Mouse (Mus musculus) midbrain, embryonic 10.5 days (tissue): ENCODE results near the gene Ltbp1. TPM values are rescaled to one million over a fixed set of nuclear protein-coding genes. Genes with fewer than 3 reads are reported as not detected.

Experiments used
- DNase-seq: peaks from one replicate; pipeline ENCODE4 v3.0.0-alpha.2; 2017; ENCODE audit warnings: low spot score
- H3K27ac ChIP-seq: fragments of 300-500 bp; sonication (generic); replicated peaks from 2 replicates; pipeline ENCODE4 v1.5.1; 2016; ENCODE audit warnings: mild to moderate bottlenecking
- H3K27me3 ChIP-seq: fragments of 300-500 bp; sonication (generic); 2 replicates; pipeline ENCODE4 v1.6.1; 2016; ENCODE audit warnings: low read depth, mild to moderate bottlenecking; ENCODE audit not compliant: poor library complexity, severe bottlenecking
- H3K36me3 ChIP-seq: fragments of 300-500 bp; sonication (generic); 2 replicates; pipeline ENCODE4 v1.6.1; 2016; ENCODE audit warnings: mild to moderate bottlenecking, moderate library complexity
- H3K4me1 ChIP-seq: fragments of 300-500 bp; sonication (generic); 2 replicates; pipeline ENCODE4 v1.6.1; 2016
- H3K4me3 ChIP-seq: fragments of 300-500 bp; sonication (generic); 2 replicates; pipeline ENCODE4 v1.5.1; 2016; ENCODE audit warnings: mild to moderate bottlenecking, moderate library complexity
- H3K9me3 ChIP-seq: fragments of 300-500 bp; sonication (generic); replicated peaks from 2 replicates; pipeline ENCODE4 v1.6.1; 2016; ENCODE audit warnings: mild to moderate bottlenecking
- WGBS: fragments of 180-500 bp; shearing (Covaris S2); methylation state at CpG from one replicate; pipeline ENCODE4 v1.1.7; 2016; 5-methylcytosine and 5-hydroxymethylcytosine counted together
- polyA plus RNA-seq: library from polyadenylated mRNA; unstranded; fragments of >200 nt; fragmentation: Nextera tagmentation; extraction: Ambion mirVana; gene quantifications from 2 replicates; pipeline ENCODE4 v1.2.1, GENCODE M21; 2016

Gene Ltbp1
- polyA plus RNA-seq, 1 experiment from 2014 or later, result 5.4 TPM

- Histone ChIP-seq H3K27me3 (no peaks in the 10 kb centered on the region), H3K4me1 (no peaks in the 10 kb centered on the region), H3K4me3 (no peak overlapping the region), H3K36me3 (0 out of 2 replicates have a peak, but pooled peaks cover 7% of the 10 kb centered on the region), H3K9me3 (no peaks in the 10 kb centered on the region), H3K27ac (no peak overlapping the region)
- no peak for DNase-seq
- 83% methylated on average over 3 of the region's 3 CpGs for WGBS
These were observed 348.0 kb downstream of the Ltbp1 start for GRCm38 (mm10) chr17:75353323-75353722.

DNA sequence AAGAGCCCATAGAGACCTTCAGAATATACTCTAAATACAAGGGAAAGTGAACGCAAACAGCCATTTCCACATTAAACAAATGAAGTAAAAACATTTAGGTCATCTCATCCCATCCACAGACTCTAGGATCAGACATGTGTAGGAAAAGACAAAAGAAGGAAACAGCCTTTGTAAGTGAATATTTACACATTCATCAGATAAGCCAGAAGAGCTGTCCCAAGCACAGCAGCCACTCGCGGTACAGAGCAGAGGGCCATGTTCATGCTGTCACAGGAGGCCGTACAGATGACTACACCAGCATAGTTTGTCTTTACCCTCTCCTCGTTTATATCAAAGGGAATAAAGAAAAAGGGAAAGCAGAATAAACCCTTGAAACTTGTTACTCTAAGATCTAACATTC lies 350.1 kb downstream of the Ltbp1 start:
- H3K36me3 ChIP-seq, result 0 out of 2 replicates have a peak, but pooled peaks cover 7% of the 10 kb centered on the region
- no peaks in the 10 kb centered on the region for H3K9me3 ChIP-seq
- no peak overlapping the region for H3K4me3 ChIP-seq
- no peaks in the 10 kb centered on the region for H3K4me1 ChIP-seq
- H3K27me3 ChIP-seq, result no peaks in the 10 kb centered on the region
- H3K27ac ChIP-seq, result no peak overlapping the region
- WGBS, result 87% methylated on average over 5 of the region's 5 CpGs
- no peak for DNase-seq

DNA sequence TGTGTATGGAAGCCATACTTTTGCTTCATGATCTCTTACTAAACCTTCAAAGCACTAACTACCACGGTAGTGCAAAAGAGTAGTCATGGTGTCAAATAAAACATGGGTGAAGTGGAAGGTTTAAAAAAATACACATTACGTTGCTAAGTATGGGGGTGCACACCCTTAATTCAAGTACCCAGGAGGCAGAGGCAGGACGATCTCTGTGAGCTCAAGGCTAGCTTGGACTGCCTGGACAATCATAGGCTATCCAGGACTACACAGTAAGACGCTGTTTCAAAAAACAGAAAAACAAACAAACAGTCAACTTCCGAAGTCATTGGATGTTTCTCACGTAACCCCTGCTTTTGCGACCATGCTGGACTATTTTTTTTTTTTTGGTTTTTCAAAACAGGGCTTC lies 354.7 kb downstream of the Ltbp1 start:
- Histone ChIP-seq H3K4me1 (no peaks in the 10 kb centered on the region), H3K9me3 (no peaks in the 10 kb centered on the region), H3K4me3 (no peak overlapping the region), H3K36me3 (peaks cover 4% of the 10 kb centered on the region; the same call in 1 of the 2 replicates), H3K27me3 (no peaks in the 10 kb centered on the region), H3K27ac (no peak overlapping the region)
- no peak for DNase-seq
- WGBS, result 94% methylated on average over 7 of the region's 7 CpGs

DNA sequence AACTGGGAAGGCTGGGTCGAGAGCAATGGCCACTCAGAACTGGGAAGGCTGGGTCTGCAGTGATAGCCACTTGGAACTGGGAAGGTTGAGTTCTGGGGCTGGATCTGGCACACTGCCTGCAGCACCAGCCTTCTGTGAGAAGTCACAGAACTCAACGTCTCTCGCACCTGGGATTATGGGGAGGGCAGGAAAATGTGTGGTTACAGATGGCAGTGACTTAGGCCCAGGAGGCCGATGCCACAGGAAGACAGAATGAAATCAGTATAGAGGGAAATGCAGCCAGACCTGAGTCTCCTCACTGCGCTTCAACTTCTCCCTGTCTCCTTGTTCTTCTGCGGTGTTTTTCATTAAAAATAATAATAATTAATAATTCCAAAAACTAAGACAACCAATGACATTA lies 361.0 kb downstream of the Ltbp1 start:
- no peak for DNase-seq
- no peak overlapping the region for H3K27ac ChIP-seq
- no peaks in the 10 kb centered on the region for H3K9me3 ChIP-seq
- H3K4me1 ChIP-seq, result no peaks in the 10 kb centered on the region
- 94% methylated on average over 6 of the region's 6 CpGs for WGBS
- no peak overlapping the region for H3K4me3 ChIP-seq
- H3K27me3 ChIP-seq, result no peaks in the 10 kb centered on the region
- H3K36me3 ChIP-seq, result peaks cover 4% of the 10 kb centered on the region; the same call in 1 of the 2 replicates

GRCm38 (mm10) chr17:75367486-75368155 lies 362.3 kb downstream of the Ltbp1 start:
- H3K4me1 ChIP-seq, result no peaks in the 10 kb centered on the region
- H3K4me3 ChIP-seq, result no peak overlapping the region
- H3K27me3 ChIP-seq, result no peaks in the 10 kb centered on the region
- H3K9me3 ChIP-seq, result no peaks in the 10 kb centered on the region
- H3K36me3 ChIP-seq, result peaks cover 4% of the 10 kb centered on the region; the same call in 1 of the 2 replicates
- WGBS, result 96% methylated on average over 18 of the region's 18 CpGs
- no peak overlapping the region for H3K27ac ChIP-seq
- no peak for DNase-seq

- Histone ChIP-seq H3K4me1 (no peaks in the 10 kb centered on the region), H3K36me3 (peaks cover 4% of the 10 kb centered on the region; the same call in 1 of the 2 replicates), H3K4me3 (no peak overlapping the region), H3K9me3 (no peaks in the 10 kb centered on the region), H3K27ac (no peak overlapping the region), H3K27me3 (no peaks in the 10 kb centered on the region)
- WGBS, result 84% methylated on average over 5 of the region's 5 CpGs
- DNase-seq, result no peak
These were observed 363.2 kb downstream of the Ltbp1 start for GRCm38 (mm10) chr17:75368580-75368979.

DNA sequence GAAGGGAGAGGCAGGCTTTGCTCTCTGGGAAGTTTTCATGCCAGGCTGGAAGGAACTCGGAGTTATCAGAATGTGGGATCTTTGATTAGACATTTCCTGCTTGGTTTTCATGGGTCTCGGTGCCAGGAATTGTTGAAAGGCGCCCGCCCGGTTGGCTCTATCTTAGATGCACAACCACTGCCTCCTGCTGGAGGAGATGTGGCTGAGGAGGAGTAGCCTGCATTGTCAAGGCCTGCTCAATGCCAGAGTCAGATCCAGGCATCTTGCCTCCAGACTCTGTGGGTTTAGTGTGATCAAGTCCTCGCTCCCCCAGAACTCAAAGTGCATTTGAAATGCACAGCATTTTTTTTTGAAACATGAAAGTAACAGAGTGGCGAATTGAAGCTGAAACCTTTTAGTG lies 364.0 kb downstream of the Ltbp1 start:
- H3K9me3 ChIP-seq, result no peaks in the 10 kb centered on the region
- H3K4me3 ChIP-seq, result no peak overlapping the region
- H3K27me3 ChIP-seq, result no peaks in the 10 kb centered on the region
- H3K27ac ChIP-seq, result no peak overlapping the region
- WGBS, result 77% methylated on average over 7 of the region's 7 CpGs
- no peaks in the 10 kb centered on the region for H3K4me1 ChIP-seq
- 0 out of 2 replicates have a peak, but pooled peaks cover under 1% of the 10 kb centered on the region for H3K36me3 ChIP-seq
- peak; percentile 17 for DNase-seq

DNA sequence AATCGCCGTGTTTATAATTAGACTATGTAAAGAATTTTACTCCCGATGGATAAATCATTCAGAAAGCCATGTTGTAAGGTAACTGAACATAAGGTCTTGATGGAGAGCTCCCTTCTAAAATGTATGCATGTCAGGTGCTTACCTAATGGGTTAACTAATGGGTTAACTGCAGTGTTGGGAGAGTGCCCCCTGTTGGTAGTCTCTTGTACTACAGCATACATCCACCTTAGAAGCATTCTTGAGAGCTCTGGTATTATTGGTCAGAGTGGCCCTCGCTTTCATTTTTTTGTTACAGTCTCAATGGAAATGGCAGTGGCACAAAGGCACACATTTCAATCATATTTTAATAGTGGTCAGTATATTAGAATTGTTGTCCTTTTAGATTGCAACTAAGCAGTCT lies 364.8 kb downstream of the Ltbp1 start:
- Histone ChIP-seq H3K27me3 (no peaks in the 10 kb centered on the region), H3K27ac (no peak overlapping the region), H3K36me3 (no peaks in the 10 kb centered on the region), H3K9me3 (no peaks in the 10 kb centered on the region), H3K4me1 (no peaks in the 10 kb centered on the region), H3K4me3 (no peak overlapping the region)
- DNase-seq, result no peak
- WGBS, result 92% methylated on average over 4 of the region's 4 CpGs

DNA sequence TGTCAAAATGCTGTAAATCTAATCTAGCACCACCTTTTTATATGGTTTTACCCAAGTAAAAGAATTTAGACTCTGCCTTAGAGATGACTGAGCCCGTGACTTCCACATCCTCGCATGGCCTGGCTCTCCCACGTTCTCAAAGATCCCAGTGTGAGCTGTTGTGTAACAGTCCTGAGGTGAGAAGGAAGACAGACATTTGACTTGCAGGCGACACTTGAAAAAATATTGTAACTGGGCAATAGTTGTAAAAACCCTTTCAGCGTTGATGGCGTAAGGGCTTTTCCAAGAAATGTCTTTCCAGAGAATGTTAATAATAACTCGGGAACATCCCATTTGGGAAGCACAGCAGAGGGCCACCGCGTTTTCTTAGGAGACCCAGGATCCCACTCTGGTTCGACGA lies 366.3 kb downstream of the Ltbp1 start:
- H3K4me3 ChIP-seq, result no peak overlapping the region
- WGBS, result 92% methylated on average over 11 of the region's 11 CpGs
- DNase-seq, result no peak
- H3K27ac ChIP-seq, result no peak overlapping the region
- H3K9me3 ChIP-seq, result no peaks in the 10 kb centered on the region
- no peaks in the 10 kb centered on the region for H3K4me1 ChIP-seq
- no peaks in the 10 kb centered on the region for H3K36me3 ChIP-seq
- no peaks in the 10 kb centered on the region for H3K27me3 ChIP-seq

DNA sequence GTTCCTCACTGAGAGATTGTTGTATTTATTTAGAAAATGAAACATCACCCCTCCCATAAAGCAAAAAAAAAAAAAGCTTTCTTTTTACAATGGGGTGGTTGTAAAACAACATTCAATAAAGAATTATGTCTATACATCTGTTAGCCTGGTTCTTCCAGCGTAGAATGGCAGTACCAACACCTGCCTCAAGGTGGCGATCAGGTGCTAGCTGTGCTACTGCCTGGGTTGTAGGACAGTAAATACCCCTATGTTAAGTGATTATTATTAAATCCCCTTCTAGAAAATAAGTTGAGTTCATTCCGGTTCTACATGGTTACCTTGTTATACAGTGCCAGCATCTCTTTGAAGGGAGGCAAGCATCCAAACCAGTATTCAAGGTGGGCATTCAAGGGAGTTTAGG lies 367.0 kb downstream of the Ltbp1 start:
- Histone ChIP-seq H3K9me3 (no peaks in the 10 kb centered on the region), H3K36me3 (no peaks in the 10 kb centered on the region), H3K4me1 (no peaks in the 10 kb centered on the region), H3K4me3 (no peak overlapping the region), H3K27me3 (no peaks in the 10 kb centered on the region), H3K27ac (no peak overlapping the region)
- DNase-seq, result peak; percentile 40
- WGBS, result 62% methylated on average over 3 of the region's 3 CpGs

DNA sequence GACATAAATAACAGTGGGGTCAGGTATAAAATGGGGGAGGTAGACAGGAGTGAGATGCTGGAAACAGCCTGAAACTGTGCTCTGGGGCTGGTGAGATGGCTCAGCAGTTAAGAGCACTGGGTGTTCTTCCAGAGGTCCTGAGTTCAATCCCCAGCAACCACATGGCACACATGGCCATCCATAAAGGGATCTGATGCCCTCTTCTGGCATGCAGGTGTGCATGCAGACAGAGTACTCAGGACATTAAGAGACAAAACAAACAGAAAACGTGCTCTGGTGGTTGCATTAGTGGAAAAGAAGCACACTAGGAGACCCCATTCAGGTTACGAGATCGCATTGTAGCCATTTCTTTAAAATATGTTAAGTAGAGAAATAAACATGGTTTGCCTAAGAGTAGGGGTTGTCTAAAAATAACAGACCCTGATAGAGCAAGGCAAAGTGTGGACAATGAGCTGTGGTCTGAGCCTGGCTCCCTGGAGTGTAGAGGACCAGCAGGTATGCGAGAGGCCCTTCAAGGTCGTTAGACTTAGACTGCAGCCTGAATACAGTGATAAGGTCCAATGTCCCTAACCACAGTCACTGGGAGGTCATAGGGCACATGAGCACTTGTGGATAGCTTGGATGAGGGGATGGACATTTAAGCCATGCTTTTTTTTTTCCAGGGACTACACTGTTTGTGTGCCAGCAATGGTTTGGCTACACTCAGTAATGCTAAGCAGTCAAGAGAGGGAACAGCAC lies 369.1 kb downstream of the Ltbp1 start:
- no peaks in the 10 kb centered on the region for H3K27me3 ChIP-seq
- no peaks in the 10 kb centered on the region for H3K9me3 ChIP-seq
- no peak overlapping the region for H3K4me3 ChIP-seq
- no peaks in the 10 kb centered on the region for H3K36me3 ChIP-seq
- no peaks in the 10 kb centered on the region for H3K4me1 ChIP-seq
- 79% methylated on average over 5 of the region's 5 CpGs for WGBS
- DNase-seq, result no peak
- H3K27ac ChIP-seq, result no peak overlapping the region

DNA sequence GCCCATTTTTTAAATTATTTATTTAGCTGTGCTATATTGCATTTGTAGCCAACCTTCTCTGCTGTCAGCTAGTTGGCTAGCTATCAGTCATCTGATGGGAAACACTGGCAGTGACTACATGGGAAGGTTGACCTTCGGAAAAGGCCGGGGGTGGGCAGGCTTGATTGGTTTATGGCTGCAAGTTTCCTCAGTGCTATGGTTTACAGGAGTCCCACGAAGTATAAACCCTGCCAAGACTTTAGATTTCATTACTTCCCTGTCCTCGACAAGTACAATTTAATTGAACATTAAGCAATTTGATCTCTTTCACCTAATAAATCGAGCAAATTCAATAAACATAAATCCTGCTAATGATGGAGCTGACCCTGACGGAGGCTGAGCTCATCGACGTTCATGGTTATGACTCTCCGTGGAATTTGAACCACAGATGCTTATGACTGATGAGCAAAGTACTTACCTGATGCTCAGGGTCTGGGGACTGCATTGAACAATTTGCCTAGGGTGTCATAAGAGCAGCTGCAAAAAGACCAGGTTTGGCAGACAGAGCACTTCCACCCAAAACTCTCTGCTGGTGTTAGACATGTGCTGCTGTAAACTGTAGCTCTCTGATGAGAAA lies 373.0 kb downstream of the Ltbp1 start:
- WGBS, result 91% methylated on average over 9 of the region's 9 CpGs
- Histone ChIP-seq H3K4me3 (no peak overlapping the region), H3K36me3 (no peaks in the 10 kb centered on the region), H3K27me3 (no peaks in the 10 kb centered on the region), H3K9me3 (no peaks in the 10 kb centered on the region), H3K4me1 (no peaks in the 10 kb centered on the region), H3K27ac (no peak overlapping the region)
- no peak for DNase-seq

GRCm38 (mm10) chr17:75380167-75380566 lies 374.8 kb downstream of the Ltbp1 start:
- Histone ChIP-seq H3K4me1 (no peaks in the 10 kb centered on the region), H3K36me3 (no peaks in the 10 kb centered on the region), H3K9me3 (no peaks in the 10 kb centered on the region), H3K4me3 (no peak overlapping the region), H3K27me3 (no peaks in the 10 kb centered on the region), H3K27ac (no peak overlapping the region)
- WGBS, result 74% methylated on average over 2 of the region's 2 CpGs
- DNase-seq, result no peak
